Mouse (Mus musculus) E14TG2a.4 (cell line): ENCODE measurements around the gene Cebpe.
A peak's percentile ranks its signal among the peaks of the same experiment; 100 is the strongest.

Source experiments
- H3K27me3 ChIP-seq: 2 replicates; pipeline ENCODE4 v1.6.1; 2014; ENCODE audit warnings: low read length, control low read depth; ENCODE audit not compliant: insufficient read depth
- H3K36me3 ChIP-seq: 2 replicates; pipeline ENCODE4 v1.6.1; 2014; ENCODE audit warnings: low read length, control low read depth; ENCODE audit not compliant: insufficient read depth
- H3K4me1 ChIP-seq: replicated peaks from 2 replicates; pipeline ENCODE4 v1.6.1; 2014; ENCODE audit warnings: low read depth, low read length, control low read depth
- H3K4me3 ChIP-seq: replicated peaks from 2 replicates; pipeline ENCODE4 v1.5.1; 2014; ENCODE audit warnings: mild to moderate bottlenecking, low read length
- H3K9me3 ChIP-seq: 2 replicates; pipeline ENCODE4 v1.6.1; 2014; ENCODE audit warnings: low read length, control low read depth
- CTCF ChIP-seq: conservative IDR thresholded peaks from 2 replicates; pipeline ENCODE4 v1.5.1; 2014; ENCODE audit warnings: low read length
- NANOG ChIP-seq: IDR thresholded peaks from 2 replicates; pipeline ENCODE4 v1.6.1; 2014; ENCODE audit warnings: borderline replicate concordance, low read length, mixed read lengths
- POU5F1 ChIP-seq: IDR thresholded peaks from 2 replicates; pipeline ENCODE4 v1.6.1; 2014; ENCODE audit warnings: low read length, borderline replicate concordance

The Cebpe gene

DNA sequence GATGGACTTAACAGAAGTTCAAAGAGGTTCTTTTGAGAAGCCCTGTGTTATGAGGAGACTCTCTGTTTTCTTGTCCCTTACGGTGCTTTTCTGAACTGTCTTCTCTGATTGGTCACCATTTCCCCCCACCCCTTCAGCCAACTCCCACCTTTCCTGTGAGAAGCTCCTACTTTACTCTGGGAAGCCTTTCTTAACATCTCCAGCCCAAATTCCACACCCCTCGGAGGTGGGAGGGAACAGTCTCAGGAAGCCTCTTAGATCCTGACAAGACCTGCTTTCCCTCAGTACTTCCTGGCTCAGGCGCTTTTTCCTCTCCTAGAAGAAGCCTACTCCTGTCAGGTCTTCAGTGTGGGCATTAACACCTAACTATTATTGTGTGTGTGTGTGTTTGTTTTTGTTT is 12.4 kb downstream of the Cebpe start:
- Histone ChIP-seq H3K27me3 (peaks cover 26% of the 10 kb centered on the region), H3K9me3 (no peaks in the 10 kb centered on the region), H3K36me3 (no peaks in the 10 kb centered on the region), H3K4me3 (no peak overlapping the region), H3K4me1 (peaks cover 21% of the 10 kb centered on the region)
- no peak for TF ChIP-seq CTCF
- no peak for TF ChIP-seq POU5F1

GRCm38 (mm10) chr14:54698733-54699132 is 13.2 kb downstream of the Cebpe start, which contains the start of gene Gm29776:
Gene Gm29776, minus strand, starts transcription at chr14:54698833.
- TF ChIP-seq NANOG (no peak), POU5F1 (no peak), CTCF (no peak)
- no peaks in the 10 kb centered on the region for H3K9me3 ChIP-seq
- peaks cover 25% of the 10 kb centered on the region for H3K27me3 ChIP-seq
- H3K4me1 ChIP-seq, result peaks cover 23% of the 10 kb centered on the region
- H3K4me3 ChIP-seq, result no peak within 1 kb of the TSS
- H3K36me3 ChIP-seq, result peaks cover 5% of the 10 kb centered on the region

DNA sequence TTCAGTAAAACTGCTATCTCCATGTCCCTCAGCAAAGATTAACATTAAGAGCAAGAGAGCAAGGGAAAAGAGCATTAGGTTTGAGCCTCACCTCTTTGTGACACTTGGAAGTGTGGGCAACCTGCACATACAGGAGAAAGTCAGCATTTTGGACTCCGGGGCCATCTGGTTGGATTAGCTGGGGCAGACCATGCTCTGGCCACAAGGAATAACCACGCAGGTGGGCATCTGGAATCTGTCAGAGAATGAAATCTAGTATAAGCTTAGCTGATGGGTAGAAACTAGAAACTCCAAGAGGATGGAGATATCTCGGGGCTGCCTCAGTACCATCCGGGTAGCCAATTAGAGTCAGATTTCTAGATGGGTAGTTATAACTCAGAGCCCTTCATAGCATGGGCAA is 15.2 kb downstream of the Cebpe start:
- no peak for TF ChIP-seq CTCF
- no peak for TF ChIP-seq NANOG
- Histone ChIP-seq H3K36me3 (peaks cover 19% of the 10 kb centered on the region), H3K4me1 (peaks cover 23% of the 10 kb centered on the region), H3K27me3 (peaks cover 11% of the 10 kb centered on the region; the same call in 1 of the 2 replicates), H3K4me3 (no peak overlapping the region), H3K9me3 (no peaks in the 10 kb centered on the region)

- H3K4me1 ChIP-seq, result peaks cover 20% of the 10 kb centered on the region
- H3K4me3 ChIP-seq, result no peak overlapping the region
- H3K9me3 ChIP-seq, result no peaks in the 10 kb centered on the region
- TF ChIP-seq NANOG (no peak), POU5F1 (no peak), CTCF (no peak)
- peaks cover 11% of the 10 kb centered on the region; the same call in 1 of the 2 replicates for H3K27me3 ChIP-seq
- H3K36me3 ChIP-seq, result peaks cover 29% of the 10 kb centered on the region
These were observed 16.9 kb downstream of the Cebpe start for GRCm38 (mm10) chr14:54695042-54695441.

DNA sequence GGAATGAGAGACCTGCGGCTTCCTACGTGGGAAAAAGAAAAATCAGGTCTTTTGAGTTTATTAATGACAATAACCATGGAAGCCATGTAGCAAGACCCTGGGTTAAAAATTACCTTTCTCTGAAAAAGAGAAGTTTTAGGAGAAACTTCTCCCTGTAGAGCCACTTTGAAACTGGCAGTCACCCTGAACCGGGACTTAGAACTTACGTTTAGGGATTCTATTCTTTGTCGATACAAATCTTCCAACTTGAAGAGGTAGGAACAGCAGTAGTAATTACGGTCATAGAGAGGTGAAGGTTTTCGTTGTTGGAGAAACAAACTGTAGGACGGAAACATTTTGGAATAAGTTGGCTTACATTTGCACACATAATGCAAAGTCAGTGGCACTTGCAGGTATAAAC is 24.7 kb downstream of the Cebpe start:
- H3K4me1 ChIP-seq, result peaks cover 28% of the 10 kb centered on the region
- H3K9me3 ChIP-seq, result no peaks in the 10 kb centered on the region
- peaks cover 45% of the 10 kb centered on the region for H3K36me3 ChIP-seq
- peak overlapping the region; percentile 98 for H3K4me3 ChIP-seq
- H3K27me3 ChIP-seq, result no peaks in the 10 kb centered on the region
- TF ChIP-seq CTCF (no peak), NANOG (no peak), POU5F1 (no peak)

DNA sequence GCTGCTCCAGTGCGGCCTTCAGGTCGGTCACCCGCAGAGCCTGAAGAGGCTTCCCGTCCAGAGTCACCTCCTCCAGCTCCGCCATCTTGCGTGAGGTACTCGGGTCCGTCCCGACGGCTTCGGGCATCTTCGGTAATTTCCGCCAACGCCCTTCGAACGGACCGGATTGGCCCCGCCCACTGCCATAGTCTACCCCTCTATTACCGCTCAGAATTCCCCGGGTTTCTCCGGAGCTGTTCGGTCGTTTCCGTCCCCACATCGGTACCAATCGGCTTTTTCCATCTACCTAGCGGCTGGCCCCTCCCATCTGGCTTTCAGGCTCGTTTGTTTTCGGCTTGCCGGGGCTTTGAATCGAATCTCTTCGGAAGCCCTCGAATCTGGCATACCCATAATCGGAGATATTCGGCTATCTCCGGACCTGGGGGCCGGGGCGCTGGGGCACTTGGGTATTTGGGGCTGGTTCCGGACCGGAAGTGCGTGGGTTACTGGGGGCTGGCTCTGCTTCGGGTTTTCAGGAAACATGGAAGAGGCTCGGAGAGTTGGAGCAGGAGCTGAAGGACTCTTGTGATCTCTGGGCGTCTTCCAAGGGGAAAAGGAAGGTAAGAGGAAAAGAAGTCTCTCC is 25.3 kb downstream of the Cebpe start, which contains the start of gene Acin1:
Gene Acin1 (minus strand): TSS at position 410 of the 622 bp plus-strand sequence.
- Histone ChIP-seq H3K36me3 (peaks cover 48% of the 10 kb centered on the region), H3K9me3 (no peaks in the 10 kb centered on the region), H3K27me3 (no peaks in the 10 kb centered on the region), H3K4me1 (peaks cover 28% of the 10 kb centered on the region), H3K4me3 (peak within 1 kb of the TSS; percentile 98)
- no peak for TF ChIP-seq POU5F1
- TF ChIP-seq NANOG, result no peak
- TF ChIP-seq CTCF, result no peak

DNA sequence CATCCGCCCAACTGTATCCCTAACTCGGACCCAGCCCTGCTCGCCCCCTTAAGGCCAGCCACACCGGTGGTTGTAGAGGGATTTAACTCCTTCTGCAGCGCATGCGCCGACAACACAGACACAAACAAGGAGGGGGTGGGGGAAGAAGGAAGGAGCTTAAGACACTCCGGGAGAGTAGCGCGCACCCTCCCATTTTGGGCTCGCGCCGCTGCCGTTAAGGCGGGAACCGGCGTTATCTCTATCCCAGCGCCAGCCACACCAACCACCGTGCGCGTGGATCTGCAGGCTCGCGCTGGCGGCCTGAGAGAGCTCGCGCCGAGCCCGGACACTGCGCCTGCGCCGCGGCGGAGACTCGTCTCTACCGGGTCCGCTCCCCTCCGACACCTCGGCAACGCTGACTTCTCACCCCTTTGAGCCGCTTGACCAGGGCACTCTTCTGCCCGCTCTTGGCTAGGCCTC is 25.9 kb downstream of the Cebpe start, which contains the start of gene 1700123O20Rik:
Gene 1700123O20Rik (plus strand): TSS at position 154 of the 459 bp plus-strand sequence.
- H3K4me1 ChIP-seq, result peaks cover 28% of the 10 kb centered on the region
- no peaks in the 10 kb centered on the region for H3K27me3 ChIP-seq
- peak within 1 kb of the TSS; percentile 98 for H3K4me3 ChIP-seq
- peaks cover 48% of the 10 kb centered on the region for H3K36me3 ChIP-seq
- TF ChIP-seq NANOG (no peak), CTCF (no peak), POU5F1 (no peak)
- no peaks in the 10 kb centered on the region for H3K9me3 ChIP-seq

DNA sequence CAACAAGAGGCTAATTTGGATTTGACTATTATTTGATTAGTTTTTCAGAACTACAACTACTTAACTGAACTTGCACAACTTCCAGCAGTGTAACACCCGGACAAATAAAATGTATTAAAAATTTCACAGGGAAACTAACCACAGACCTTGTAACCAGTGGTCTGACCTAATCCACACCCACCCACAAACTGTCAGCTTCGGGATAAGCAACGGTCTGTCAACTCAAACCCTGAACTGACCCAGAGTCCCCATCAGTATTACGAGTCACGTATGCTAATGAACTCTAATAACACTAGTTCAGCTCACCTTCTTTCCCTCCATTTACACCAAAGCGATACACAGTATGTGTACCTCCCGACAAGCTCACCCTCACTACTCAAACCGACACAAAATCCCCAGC is 26.5 kb downstream of the Cebpe start:
- H3K27me3 ChIP-seq, result no peaks in the 10 kb centered on the region
- H3K9me3 ChIP-seq, result no peaks in the 10 kb centered on the region
- no peak for TF ChIP-seq CTCF
- TF ChIP-seq POU5F1, result no peak
- TF ChIP-seq NANOG, result no peak
- H3K4me1 ChIP-seq, result peaks cover 28% of the 10 kb centered on the region
- H3K4me3 ChIP-seq, result peak overlapping the region; percentile 98
- H3K36me3 ChIP-seq, result peaks cover 45% of the 10 kb centered on the region

DNA sequence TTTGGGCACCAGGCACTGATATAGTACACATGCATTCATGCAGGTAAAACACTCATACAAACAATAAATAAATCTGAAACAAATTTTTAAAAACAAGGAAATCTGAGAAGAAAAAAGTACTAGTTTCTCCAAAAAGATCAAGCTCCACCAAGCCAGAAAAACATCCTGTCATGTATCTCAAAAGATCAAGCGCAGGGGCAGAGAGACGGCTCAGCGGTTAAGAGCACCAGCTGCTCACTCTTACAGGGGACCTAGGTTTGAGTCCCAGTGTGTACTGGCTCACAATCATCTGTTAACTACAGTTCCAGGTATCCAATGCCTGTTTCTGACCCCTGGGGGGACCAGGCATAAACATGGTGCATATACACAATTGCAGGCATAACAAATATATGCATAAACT is 29.6 kb downstream of the Cebpe start:
- H3K36me3 ChIP-seq, result peaks cover 43% of the 10 kb centered on the region
- no peaks in the 10 kb centered on the region for H3K27me3 ChIP-seq
- no peak overlapping the region for H3K4me3 ChIP-seq
- no peak for TF ChIP-seq POU5F1
- TF ChIP-seq NANOG, result no peak
- no peak for TF ChIP-seq CTCF
- no peaks in the 10 kb centered on the region for H3K9me3 ChIP-seq
- H3K4me1 ChIP-seq, result peaks cover 21% of the 10 kb centered on the region
